Mouse (Mus musculus) small intestine, adult 2 months (tissue): ENCODE data around the gene Cldn2.

ENCODE experiments used
- CTCF ChIP-seq: fragments of 200-500 bp; IDR thresholded peaks from 2 replicates; pipeline ENCODE4 v1.5.1; 2012; ENCODE audit warnings: low read depth, mild to moderate bottlenecking, control low read depth, inconsistent platforms, low read length, moderate library complexity, mixed read lengths; ENCODE audit not compliant: insufficient replicate concordance, insufficient read length; ENCODE audit errors: extremely low read depth
- POLR2A ChIP-seq: fragments of 200-500 bp; IDR thresholded peaks from 2 replicates; pipeline ENCODE4 v1.6.1; 2012; ENCODE audit warnings: low read depth, mild to moderate bottlenecking, control low read depth, inconsistent platforms, low read length, moderate library complexity

GRCm38 (mm10) chrX:139778886-139779285 lies 21.7 kb upstream of the Cldn2 start:
- TF ChIP-seq POLR2A (no peak), CTCF (no peak)
